Mouse (Mus musculus) Patski (cell line): ENCODE data around the gene Kank1. TPM values are rescaled to one million over a fixed set of nuclear protein-coding genes. Genes with fewer than 3 reads are reported as not detected.

Experiments used
- ATAC-seq: fragments of 100-300 bp; one replicate; pipeline ENCODE4 v1.8.0; 2021
- CTCF ChIA-PET: fragments of 350-600 bp; sonication (Branson Sonifier 250); formaldehyde crosslinking; loops from one replicate; lab custom pipeline; 2022; ENCODE audit warnings: inconsistent platforms; lab: Charles Lee
- POLR2A ChIA-PET: fragments of 350-600 bp; sonication (Branson Sonifier 250); formaldehyde crosslinking; loops from one replicate; lab custom pipeline; 2022; ENCODE audit warnings: antibody characterized with exemption, inconsistent platforms; lab: Charles Lee
- DNase-seq: peaks from one replicate; pipeline ENCODE4 v3.0.0-alpha.2; 2011; ENCODE audit warnings: low read depth, low spot score
- H3K27me3 ChIP-seq: fragments of 371-371 bp; one replicate; pipeline ENCODE4 v1.5.1; 2021
- CTCF ChIP-seq: fragments of 100-300 bp; IDR thresholded peaks from one replicate; pipeline ENCODE4 v1.5.1; 2021
- in situ Hi-C: fragments of 300-500 bp; cut with MboI; formaldehyde crosslinking; loops from 3 replicates; pipeline ENCODE4 v1.11.1; 2018; ENCODE audit warnings: low pct_unique_long_range_greater_than_20kb, mixed read lengths
- polyA plus RNA-seq: library from polyadenylated mRNA; unstranded; gene quantifications from one replicate; pipeline ENCODE4 v1.2.3, GENCODE M21; 2021

Kank1 gene
- polyA plus RNA-seq, 1 experiment from 2014 or later, result 60.9 TPM

DNA sequence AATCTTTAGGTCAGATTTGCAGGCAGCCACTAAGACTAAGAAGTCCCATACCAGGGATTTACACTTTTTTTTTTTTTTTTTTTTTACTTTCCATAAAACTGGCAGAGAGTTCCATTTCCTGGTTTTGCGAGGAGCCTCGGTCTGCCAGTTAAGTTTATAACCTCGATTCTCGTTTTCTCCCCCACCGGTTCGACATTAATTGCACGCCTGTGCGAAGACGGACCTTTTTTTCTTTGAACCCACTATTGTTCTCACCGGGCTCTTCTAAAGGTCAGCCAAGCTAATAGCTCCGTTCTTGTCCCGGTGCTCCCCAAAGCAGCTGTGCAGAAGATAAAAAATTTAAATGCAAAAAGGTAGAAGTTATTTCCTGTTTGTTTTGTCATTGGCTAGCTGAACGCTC, 12.5 kb downstream of the Kank1 start:
- ATAC-seq (no peak), DNase-seq (no peak)
- no peak for TF ChIP-seq CTCF
- H3K27me3 ChIP-seq, result no peaks in the 10 kb centered on the region
- POLR2A ChIA-PET, result interaction anchor here (1.0 kb wide), 1 partner anchor 12 kb away, joined by 3 read pairs; no protein-coding TSS in a partner anchor
- CTCF ChIA-PET, result interaction anchor here (0.9 to 1.2 kb wide), 2 partner anchors 51 to 202 kb away, joined by 3 to 4 read pairs; no protein-coding TSS in a partner anchor
- in situ Hi-C loops, result no loop called here

DNA sequence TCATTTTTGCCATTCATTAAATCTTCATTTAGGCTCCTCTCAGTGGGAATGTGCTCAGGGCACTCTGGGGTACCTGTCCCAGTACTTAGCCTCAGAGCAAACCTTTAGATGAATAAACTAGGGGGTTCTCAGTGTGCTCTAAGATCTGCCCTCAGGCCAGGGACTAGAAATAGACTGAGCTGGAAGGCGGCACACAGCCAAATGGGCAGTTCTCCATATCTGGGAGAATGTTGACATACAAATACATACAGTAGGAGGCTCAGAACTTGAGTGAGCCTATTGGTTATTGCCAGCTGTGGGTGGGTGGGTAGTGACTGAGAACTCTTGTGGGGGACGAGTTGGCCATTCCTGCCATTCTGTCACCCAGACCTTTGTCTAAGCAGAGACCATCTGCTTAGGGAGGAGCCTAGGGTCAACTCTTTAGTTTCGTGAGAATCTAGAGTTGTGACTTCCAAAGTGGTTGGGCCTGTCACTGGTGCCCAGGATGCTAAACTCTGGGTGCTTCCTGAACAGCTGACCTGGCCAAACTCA, 14.9 kb downstream of the Kank1 start:
- DNase-seq, result no peak
- ChIA-PET POLR2A (no interaction called here), CTCF (no interaction called here)
- in situ Hi-C loops, result no loop called here
- H3K27me3 ChIP-seq, result no peaks in the 10 kb centered on the region
- no peak for TF ChIP-seq CTCF
- ATAC-seq, result no peak

DNA sequence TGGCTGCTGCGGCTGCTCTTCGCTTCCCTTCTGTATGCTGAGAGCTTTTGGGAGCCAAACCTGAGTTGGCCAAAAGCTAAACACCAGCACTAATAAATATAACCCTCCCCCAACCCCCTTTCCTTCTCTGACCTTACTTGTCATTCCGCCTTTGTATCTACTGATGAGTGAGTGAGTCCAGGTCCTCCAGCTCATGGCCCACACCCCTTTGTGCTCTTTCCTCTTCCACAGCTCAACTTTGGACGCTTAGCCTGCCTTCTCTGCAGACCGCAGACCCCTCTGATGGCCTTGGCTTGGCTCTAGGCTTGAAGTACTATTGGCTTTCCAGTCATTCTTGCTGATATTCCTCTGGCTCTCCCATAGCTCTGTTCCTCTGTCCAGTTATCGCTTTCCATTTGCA, 16.4 kb downstream of the Kank1 start:
- TF ChIP-seq CTCF, result no peak
- DNase-seq (no peak), ATAC-seq (no peak)
- CTCF ChIA-PET, result interaction anchor here (1.1 kb wide), 1 partner anchor 9 kb away, joined by 4 read pairs; no protein-coding TSS in a partner anchor
- POLR2A ChIA-PET, result no interaction called here
- in situ Hi-C loops, result no loop called here
- H3K27me3 ChIP-seq, result no peaks in the 10 kb centered on the region

DNA sequence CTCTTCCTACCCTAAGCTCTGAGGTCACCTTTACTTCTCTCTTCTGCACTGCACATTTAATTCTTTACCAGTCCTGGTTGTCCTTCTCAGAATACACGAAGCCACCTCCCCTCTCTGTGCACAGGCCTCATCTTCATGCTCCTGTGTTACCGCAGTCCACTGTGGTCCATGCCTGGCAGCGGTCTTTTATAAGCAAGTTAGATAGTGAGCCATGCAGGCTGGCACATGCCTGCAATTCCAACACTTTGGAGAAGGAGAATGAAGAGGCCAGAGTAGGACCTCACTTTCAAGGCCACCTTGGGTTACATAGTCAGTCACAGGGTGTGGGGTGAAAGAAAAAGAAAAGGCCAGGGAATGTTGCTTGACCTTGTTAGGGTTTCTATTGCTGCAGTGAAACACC, 16.9 kb downstream of the Kank1 start:
- ATAC-seq, result no peak
- in situ Hi-C loops, result no loop called here
- ChIA-PET CTCF (interaction anchor here (1.1 kb wide), 1 partner anchor 9 kb away, joined by 4 read pairs; no protein-coding TSS in a partner anchor), POLR2A (no interaction called here)
- H3K27me3 ChIP-seq, result no peaks in the 10 kb centered on the region
- DNase-seq, result no peak
- TF ChIP-seq CTCF, result no peak

DNA sequence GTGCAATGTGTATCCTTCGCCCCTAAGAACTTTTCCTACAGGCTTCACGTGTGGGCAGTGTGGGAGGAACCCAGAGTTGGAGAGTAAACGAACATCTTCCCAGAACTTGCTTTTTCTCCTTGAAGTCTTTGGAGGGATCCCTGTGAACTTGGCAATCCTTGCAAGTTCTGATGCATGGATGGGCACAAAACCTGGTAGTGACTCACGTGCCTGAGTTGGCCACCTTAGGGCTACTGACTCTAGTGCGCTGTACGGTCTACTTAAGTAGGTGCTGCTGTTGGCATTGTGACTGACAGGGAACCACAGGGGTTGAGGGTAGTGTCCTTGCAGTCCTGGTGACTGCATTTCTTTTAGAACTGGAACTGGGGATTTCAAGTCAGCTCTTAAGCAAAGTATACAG, 21.5 kb downstream of the Kank1 start:
- DNase-seq (no peak), ATAC-seq (peak; percentile 65)
- no peaks in the 10 kb centered on the region for H3K27me3 ChIP-seq
- CTCF ChIA-PET, result interaction anchor here (0.6 to 1.1 kb wide), 2 partner anchors 13 to 32 kb away, joined by 3 read pairs; no protein-coding TSS in a partner anchor
- TF ChIP-seq CTCF, result no peak
- in situ Hi-C loops, result no loop called here
- POLR2A ChIA-PET, result no interaction called here

DNA sequence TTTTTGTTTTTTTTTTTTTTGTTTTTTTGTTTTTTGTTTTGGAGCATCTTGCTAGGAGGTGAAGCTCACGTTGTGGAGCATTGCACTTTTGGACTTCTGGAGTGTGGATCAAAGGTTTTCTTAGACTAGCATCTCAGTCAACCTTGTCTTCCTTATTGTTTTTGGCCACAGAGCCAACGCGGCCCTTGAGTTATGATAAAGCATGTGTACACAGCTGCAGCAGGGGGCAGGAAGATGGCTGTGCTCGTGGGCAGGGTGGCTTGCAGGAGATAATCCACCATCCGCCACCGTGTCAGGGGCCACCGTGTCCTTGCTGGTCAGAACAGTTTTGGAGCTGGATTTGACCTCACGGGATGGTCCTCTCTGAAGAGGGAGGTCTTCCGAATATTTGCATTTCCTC, 29.4 kb downstream of the Kank1 start:
- no peak for ATAC-seq
- CTCF ChIA-PET, result interaction anchor here (1.4 kb wide), 1 partner anchor 8 kb away, joined by 4 read pairs; no protein-coding TSS in a partner anchor
- no peaks in the 10 kb centered on the region for H3K27me3 ChIP-seq
- TF ChIP-seq CTCF, result no peak
- in situ Hi-C loops, result no loop called here
- POLR2A ChIA-PET, result interaction anchor here (0.9 to 1.0 kb wide), 2 partner anchors 101 to 128 kb away, joined by 3 to 5 read pairs; no protein-coding TSS in a partner anchor
- no peak for DNase-seq

DNA sequence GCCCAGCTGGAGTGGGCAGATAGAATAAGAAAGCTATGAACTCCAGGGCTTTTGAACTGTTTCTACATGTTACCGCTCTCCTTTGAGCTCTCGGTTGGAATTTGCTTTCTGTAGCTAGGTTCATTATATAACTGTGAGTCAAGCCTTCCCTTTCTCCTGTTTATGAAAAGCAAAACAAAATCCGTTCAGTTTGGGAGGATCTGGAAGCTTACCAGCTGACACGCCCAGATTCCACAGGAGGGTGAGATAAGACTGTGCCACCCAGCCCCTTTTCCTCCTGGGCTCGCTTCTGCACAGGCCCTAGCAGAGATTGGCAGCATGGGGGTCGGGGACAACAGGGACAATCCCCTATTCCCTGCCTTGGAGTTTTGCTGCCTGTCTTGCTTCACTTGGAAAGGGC, 30.5 kb downstream of the Kank1 start:
- ATAC-seq (peak; percentile 56), DNase-seq (no peak)
- in situ Hi-C loops, result no loop called here
- no peaks in the 10 kb centered on the region for H3K27me3 ChIP-seq
- TF ChIP-seq CTCF, result no peak
- POLR2A ChIA-PET, result no interaction called here
- CTCF ChIA-PET, result no interaction called here

DNA sequence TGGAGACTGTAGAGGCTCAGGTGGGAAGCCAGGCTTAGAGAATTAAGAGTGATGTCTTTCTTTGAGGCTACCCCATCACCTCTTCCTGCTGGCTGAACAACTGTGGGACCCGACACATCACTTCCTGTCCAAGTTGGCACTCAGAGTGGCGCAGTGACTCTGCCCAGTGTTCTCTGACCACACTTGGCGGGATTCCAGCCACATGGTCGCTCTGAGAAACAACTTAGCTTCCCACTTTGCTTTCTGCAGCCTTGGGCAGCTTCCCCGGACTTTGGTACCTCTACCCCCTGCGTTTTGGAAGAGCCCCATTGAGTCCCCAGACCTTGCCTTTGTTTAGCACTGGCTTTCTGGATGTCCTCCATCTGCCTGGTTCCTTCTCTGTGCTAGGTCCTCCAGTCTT, 31.8 kb downstream of the Kank1 start:
- H3K27me3 ChIP-seq, result no peaks in the 10 kb centered on the region
- no peak for ATAC-seq
- POLR2A ChIA-PET, result interaction anchor here (0.7 to 1.2 kb wide), 2 partner anchors 31 to 273 kb away, joined by 3 to 10 read pairs; no protein-coding TSS in a partner anchor
- CTCF ChIA-PET, result interaction anchor here (1.0 kb wide), 1 partner anchor 17 kb away, joined by 3 read pairs; no protein-coding TSS in a partner anchor
- no peak for TF ChIP-seq CTCF
- in situ Hi-C loops, result no loop called here
- DNase-seq, result no peak

DNA sequence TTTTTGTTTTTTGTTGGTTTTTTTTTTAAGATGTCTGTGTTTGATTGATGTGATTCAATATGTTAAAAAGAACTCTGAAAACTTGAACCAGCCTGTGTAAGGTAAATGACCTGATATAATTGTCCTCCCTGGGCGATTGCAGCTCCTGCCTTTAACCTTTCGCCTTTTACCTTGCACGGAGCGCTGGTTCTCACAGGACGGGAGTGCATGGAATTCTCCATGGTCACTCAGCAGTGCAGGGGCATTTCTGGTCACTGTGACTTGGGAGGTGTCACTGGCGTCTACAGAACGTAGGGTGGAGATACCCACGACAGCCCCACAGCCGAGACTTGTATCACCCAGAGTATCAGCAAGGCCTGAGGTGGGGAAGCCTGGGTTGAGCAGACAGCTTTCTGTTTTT, 34.8 kb downstream of the Kank1 start:
- H3K27me3 ChIP-seq, result no peaks in the 10 kb centered on the region
- POLR2A ChIA-PET, result no interaction called here
- ATAC-seq (no peak), DNase-seq (no peak)
- CTCF ChIA-PET, result interaction anchor here (0.7 kb wide), 1 partner anchor 14 kb away, joined by 3 read pairs; no protein-coding TSS in a partner anchor
- in situ Hi-C loops, result no loop called here
- TF ChIP-seq CTCF, result no peak

DNA sequence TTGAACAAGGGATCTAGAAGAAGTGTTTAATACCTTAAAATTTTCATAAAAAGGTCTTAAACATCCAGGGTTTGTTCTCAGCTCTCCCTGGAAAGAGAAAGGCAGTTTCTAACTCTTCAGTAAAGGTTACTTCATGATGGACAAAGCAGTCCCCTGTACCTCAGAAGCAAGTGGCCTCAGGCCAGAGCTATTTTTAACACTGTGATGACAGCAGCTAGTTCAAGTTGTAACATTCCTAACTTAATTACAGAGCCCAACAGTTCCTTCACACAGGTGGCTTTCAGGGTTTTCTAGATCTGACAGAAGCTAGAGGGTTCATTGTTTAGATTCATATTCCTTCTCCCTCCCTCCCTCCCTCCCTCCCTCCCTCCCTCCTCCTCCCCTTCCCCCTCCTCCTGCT, 36.4 kb downstream of the Kank1 start:
- TF ChIP-seq CTCF, result no peak
- DNase-seq (no peak), ATAC-seq (peak; percentile 76)
- H3K27me3 ChIP-seq, result no peaks in the 10 kb centered on the region
- ChIA-PET POLR2A (no interaction called here), CTCF (no interaction called here)
- in situ Hi-C loops, result no loop called here

DNA sequence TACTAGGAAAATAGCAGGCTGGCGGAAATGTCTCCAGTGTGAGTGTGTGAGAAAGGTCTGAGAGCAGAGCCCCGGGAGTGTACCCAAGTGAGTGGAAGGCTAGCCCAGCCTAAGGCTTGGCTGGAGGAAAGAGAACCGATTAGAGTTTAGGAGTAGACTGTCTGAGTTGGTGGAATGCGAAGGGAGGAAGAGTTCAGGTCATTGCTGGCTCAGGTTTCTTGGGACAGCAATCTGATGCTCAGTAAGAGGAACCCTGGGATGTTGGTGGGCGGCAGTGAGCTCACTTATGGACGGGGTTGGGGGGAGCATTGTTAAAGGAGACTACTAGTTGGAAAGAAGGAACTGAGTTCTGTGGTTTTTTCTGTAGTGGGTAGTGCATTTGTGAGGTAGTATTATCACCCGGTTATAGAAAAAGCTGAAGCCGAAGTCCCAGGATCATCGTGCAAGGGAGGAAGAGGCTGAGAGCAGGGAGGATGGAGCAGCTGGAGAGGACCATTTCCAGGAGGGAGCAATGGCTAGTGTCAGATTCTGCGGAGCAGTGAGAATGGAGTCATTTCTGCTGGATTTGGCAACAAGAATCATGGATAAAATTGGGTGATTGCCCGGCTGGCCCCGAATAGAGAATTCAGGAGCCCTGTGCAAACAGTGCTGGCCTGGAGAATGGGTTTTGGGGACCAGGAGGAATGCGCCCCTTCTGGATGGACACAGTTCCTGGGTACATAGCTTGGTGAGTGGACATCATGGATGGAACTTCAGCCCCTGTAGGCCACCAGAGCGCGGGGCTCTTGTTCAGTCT, 40.0 kb downstream of the Kank1 start:
- DNase-seq, result no peak

More for the DNA sequence above, 40.0 kb downstream of the Kank1 start:
- no peaks in the 10 kb centered on the region for H3K27me3 ChIP-seq
- TF ChIP-seq CTCF, result no peak
- CTCF ChIA-PET, result interaction anchor here (1.0 to 1.3 kb wide), 2 partner anchors 16 to 58 kb away, joined by 3 to 4 read pairs; no protein-coding TSS in a partner anchor
- in situ Hi-C loops, result no loop called here
- no peak for ATAC-seq
- POLR2A ChIA-PET, result no interaction called here
